Mouse (Mus musculus) stomach, embryonic 14.5 days (tissue): ENCODE results near the gene Trpc4ap. TPM values are rescaled to one million over a fixed set of nuclear protein-coding genes. Genes with fewer than 3 reads are reported as not detected.

ENCODE experiments used
- ATAC-seq: fragments of 200-750 bp; cut with Nextera tagmentation; 2 replicates; pipeline ENCODE4 v1.8.0; 2017; ENCODE audit warnings: low read depth, moderate TSS enrichment; ENCODE audit not compliant: insufficient number of reproducible peaks, insufficient read depth, low FRiP score
- H3K27ac ChIP-seq: fragments of 300-500 bp; sonication (generic); 2 replicates; pipeline ENCODE4 v1.5.1; 2014; ENCODE audit warnings: mild to moderate bottlenecking, low read length, moderate library complexity, mixed read lengths
- H3K27me3 ChIP-seq: fragments of 300-500 bp; sonication (generic); 2 replicates; pipeline ENCODE4 v1.6.1; 2014; ENCODE audit warnings: low read length, control low read depth, mixed read lengths; ENCODE audit not compliant: control insufficient read depth, insufficient read depth
- H3K36me3 ChIP-seq: fragments of 300-500 bp; sonication (generic); 2 replicates; pipeline ENCODE4 v1.6.1; 2014; ENCODE audit warnings: mild to moderate bottlenecking, control low read depth, low read length, moderate library complexity, mixed read lengths; ENCODE audit not compliant: control insufficient read depth, insufficient read depth
- H3K4me1 ChIP-seq: fragments of 300-500 bp; sonication (generic); 2 replicates; pipeline ENCODE4 v1.6.1; 2014; ENCODE audit warnings: low read length, control low read depth, mixed read lengths; ENCODE audit not compliant: control insufficient read depth, insufficient read depth
- H3K4me2 ChIP-seq: fragments of 300-500 bp; sonication (generic); replicated peaks from 2 replicates; pipeline ENCODE4 v1.6.1; 2014; ENCODE audit warnings: low read depth, low read length, control low read depth
- H3K4me3 ChIP-seq: fragments of 300-500 bp; sonication (generic); 2 replicates; pipeline ENCODE4 v1.5.1; 2014; ENCODE audit warnings: low read depth, low read length, control low read depth
- H3K9ac ChIP-seq: fragments of 300-500 bp; sonication (generic); replicated peaks from 2 replicates; pipeline ENCODE4 v1.6.1; 2014; ENCODE audit warnings: low read depth, mild to moderate bottlenecking, control low read depth, low read length, moderate library complexity, mixed read lengths
- H3K9me3 ChIP-seq: fragments of 300-500 bp; sonication (generic); 2 replicates; pipeline ENCODE4 v1.6.1; 2016; ENCODE audit warnings: low read depth, low read length, control low read depth; ENCODE audit not compliant: control insufficient read depth
- WGBS: fragments of 180-500 bp; shearing (Covaris S2); extraction: QIAGEN DNeasy Blood & Tissue Kit; methylation state at CpG from one replicate; pipeline ENCODE4 v1.1.7; 2014; 5-methylcytosine and 5-hydroxymethylcytosine counted together
- polyA plus RNA-seq: library from polyadenylated mRNA; unstranded; fragments of >200 nt; fragmentation: Nextera tagmentation; extraction: Ambion mirVana; gene quantifications from 2 replicates; pipeline ENCODE4 v1.2.1, GENCODE M21; 2014

The Trpc4ap gene
- polyA plus RNA-seq, 1 experiment from 2014 or later, result 137 TPM

DNA sequence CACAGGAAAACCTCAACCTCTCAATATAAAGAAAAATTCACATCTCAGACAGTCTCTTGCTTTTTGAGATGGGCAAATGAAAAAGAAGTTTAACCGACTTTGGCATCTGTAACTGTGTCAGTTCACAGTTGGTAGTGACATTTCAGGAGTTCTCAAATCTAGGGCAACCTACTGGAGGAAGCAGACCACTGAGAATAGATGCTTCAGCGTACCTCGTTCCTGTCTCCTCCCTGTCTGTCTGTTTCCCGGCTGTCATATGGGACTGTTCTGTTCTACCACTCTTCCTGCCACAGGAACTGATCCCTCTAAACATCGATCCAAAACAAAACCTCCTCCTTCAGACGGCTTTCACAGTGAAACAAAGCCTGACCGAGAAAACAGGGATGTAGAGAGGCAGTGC lies 46.4 kb downstream of the Trpc4ap start:
- Histone ChIP-seq H3K27ac (no peak overlapping the region), H3K36me3 (peaks cover 73% of the 10 kb centered on the region), H3K9ac (no peak overlapping the region), H3K4me1 (no peaks in the 10 kb centered on the region), H3K4me2 (no peak overlapping the region), H3K9me3 (no peaks in the 10 kb centered on the region), H3K4me3 (no peak overlapping the region), H3K27me3 (no peaks in the 10 kb centered on the region)
- ATAC-seq, result no peak
- 84% methylated on average over 7 of the region's 7 CpGs for WGBS

DNA sequence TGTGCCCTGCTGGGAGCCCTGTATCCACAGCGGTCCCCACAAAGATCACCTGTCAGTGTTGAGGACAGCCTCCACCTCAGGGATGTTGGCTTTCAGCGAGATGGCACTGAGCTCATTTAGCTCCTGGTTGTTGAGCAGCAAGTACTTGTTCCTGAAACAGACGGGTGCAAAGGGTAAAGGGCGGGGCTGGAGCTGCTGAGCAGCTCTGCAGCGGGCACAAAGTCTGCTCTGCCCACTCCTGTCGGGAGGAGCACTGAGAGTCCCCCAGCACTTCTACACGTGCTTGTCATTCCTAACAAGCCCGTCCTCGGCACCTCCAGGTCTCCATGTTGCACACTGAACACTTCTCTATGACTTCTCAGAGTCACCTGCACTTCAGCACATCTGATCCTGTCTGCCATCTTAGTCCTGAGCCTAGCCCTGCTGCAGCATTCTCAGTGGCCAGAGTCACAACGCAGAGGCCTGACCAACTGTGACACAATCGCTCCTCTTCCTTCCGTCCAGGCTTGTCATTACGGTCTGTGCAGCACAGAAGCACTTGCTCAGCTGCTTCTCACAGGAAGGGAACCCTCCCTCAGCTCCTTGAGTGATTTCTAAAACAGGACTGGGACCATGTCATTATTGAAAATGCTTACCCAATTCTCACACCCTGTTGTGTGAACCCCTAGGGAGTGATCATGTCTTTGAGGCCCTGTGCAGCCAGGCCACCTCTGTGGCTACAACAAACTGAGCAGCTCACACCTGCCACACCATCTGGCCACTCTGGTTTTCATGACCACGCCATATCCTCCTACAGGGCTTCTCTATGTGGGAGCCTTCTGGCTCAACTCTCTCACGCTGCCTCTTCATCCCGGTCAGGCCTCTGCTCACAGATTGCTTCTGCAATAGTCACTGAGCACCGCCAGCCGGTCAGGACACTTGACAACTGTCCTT lies 50.4 kb downstream of the Trpc4ap start:
- ATAC-seq, result no peak
- Histone ChIP-seq H3K9me3 (no peaks in the 10 kb centered on the region), H3K9ac (no peak overlapping the region), H3K27me3 (no peaks in the 10 kb centered on the region), H3K4me2 (no peak overlapping the region), H3K36me3 (peaks cover 83% of the 10 kb centered on the region), H3K4me1 (no peaks in the 10 kb centered on the region), H3K4me3 (no peak overlapping the region), H3K27ac (no peak overlapping the region)
- 83% methylated on average over 18 of the region's 18 CpGs for WGBS

DNA sequence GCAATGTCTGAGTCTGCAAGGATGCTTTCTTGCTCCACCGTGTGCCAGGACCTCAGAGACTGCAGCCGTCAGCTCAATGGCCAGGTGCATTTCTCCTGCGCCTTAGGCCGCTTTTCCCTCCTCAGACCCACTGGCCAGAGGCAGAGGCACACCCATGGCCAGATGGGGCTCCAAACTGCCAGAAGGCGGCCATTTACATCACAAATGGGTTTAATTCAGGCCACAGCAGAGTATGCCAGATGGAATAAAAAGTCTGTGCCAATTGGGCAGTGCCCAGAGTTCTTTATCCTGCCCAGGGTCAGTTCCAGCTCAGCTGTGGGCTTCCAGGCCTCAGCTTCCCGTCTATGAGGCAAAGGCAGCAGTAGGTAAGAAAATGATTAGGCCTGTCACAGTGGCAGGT lies 51.5 kb downstream of the Trpc4ap start:
- WGBS, result 95% methylated on average over 6 of the region's 6 CpGs
- ATAC-seq, result no peak
- Histone ChIP-seq H3K27ac (no peak overlapping the region), H3K9ac (no peak overlapping the region), H3K27me3 (no peaks in the 10 kb centered on the region), H3K9me3 (no peaks in the 10 kb centered on the region), H3K36me3 (peaks cover 87% of the 10 kb centered on the region), H3K4me2 (no peak overlapping the region), H3K4me1 (no peaks in the 10 kb centered on the region), H3K4me3 (no peak overlapping the region)

DNA sequence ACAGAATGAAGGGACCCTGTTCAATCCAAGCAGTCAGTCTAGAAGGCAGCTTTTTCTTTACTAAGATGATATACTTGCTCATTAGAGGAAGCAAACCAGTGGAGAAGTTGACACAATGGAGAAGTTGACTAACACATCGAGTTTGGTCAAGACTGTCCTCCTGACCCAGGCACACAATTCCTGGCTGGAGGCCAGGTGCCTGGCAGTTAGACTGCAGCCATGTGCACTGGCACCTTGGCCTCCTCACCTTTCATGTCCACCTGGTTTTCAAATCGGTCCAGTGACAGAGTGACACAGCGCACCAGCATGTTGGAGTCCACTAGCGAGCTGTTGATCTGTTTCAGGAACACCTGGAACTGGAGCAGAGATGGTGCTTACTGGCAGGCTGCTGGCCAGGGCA lies 54.8 kb downstream of the Trpc4ap start:
- 95% methylated on average over 4 of the region's 4 CpGs for WGBS
- H3K9ac ChIP-seq, result no peak overlapping the region
- H3K27ac ChIP-seq, result no peak overlapping the region
- no peak overlapping the region for H3K4me3 ChIP-seq
- peaks cover 83% of the 10 kb centered on the region for H3K36me3 ChIP-seq
- H3K4me1 ChIP-seq, result no peaks in the 10 kb centered on the region
- no peaks in the 10 kb centered on the region for H3K27me3 ChIP-seq
- H3K4me2 ChIP-seq, result no peak overlapping the region
- H3K9me3 ChIP-seq, result no peaks in the 10 kb centered on the region
- ATAC-seq, result no peak

DNA sequence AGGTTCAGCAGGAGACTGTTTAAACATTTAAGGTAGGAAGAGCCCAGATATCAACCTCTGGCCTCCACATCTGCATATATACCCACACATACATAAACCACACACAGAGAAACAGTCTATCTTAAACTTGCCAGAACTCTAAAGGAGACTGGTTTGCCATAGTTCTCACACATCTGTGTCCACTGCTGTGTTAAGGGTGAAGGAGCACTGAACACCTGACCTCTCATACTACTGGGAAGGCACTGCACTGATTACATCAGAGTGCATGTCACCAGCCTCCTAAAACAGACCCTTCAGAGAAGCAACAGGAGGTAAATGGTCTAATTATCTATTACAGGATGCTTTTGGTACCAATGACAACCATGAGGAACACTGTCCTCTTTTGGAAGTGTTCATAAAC lies 55.3 kb downstream of the Trpc4ap start:
- Histone ChIP-seq H3K27ac (no peak overlapping the region), H3K4me1 (no peaks in the 10 kb centered on the region), H3K27me3 (peaks cover 4% of the 10 kb centered on the region; the same call in 1 of the 2 replicates), H3K4me2 (no peak overlapping the region), H3K36me3 (peaks cover 79% of the 10 kb centered on the region), H3K4me3 (no peak overlapping the region), H3K9me3 (no peaks in the 10 kb centered on the region), H3K9ac (no peak overlapping the region)
- no peak for ATAC-seq

DNA sequence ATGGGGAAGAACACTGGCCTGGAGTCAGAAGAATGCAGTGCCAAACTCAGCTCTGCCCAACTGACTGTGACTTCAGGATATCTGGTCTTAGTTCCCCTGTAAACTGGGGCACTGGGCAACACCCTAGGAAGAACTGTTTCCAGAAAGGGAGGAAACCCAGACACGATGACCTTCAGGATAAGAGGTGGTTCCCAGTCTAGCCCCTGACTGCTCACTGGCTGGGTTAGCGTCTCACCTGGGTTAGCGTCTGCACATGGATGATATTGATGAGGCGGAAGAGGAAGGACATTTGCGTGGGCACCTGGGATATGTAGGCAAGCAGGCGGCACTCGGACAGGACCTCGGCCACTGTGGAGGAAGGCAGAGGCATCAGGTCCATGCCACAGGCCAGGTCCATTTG lies 56.2 kb downstream of the Trpc4ap start:
- H3K27ac ChIP-seq, result no peak overlapping the region
- H3K9me3 ChIP-seq, result no peaks in the 10 kb centered on the region
- no peak for ATAC-seq
- no peak overlapping the region for H3K4me3 ChIP-seq
- no peaks in the 10 kb centered on the region for H3K4me1 ChIP-seq
- H3K36me3 ChIP-seq, result peaks cover 70% of the 10 kb centered on the region
- no peak overlapping the region for H3K9ac ChIP-seq
- H3K4me2 ChIP-seq, result no peak overlapping the region
- WGBS, result 91% methylated on average over 8 of the region's 8 CpGs
- peaks cover 12% of the 10 kb centered on the region for H3K27me3 ChIP-seq

DNA sequence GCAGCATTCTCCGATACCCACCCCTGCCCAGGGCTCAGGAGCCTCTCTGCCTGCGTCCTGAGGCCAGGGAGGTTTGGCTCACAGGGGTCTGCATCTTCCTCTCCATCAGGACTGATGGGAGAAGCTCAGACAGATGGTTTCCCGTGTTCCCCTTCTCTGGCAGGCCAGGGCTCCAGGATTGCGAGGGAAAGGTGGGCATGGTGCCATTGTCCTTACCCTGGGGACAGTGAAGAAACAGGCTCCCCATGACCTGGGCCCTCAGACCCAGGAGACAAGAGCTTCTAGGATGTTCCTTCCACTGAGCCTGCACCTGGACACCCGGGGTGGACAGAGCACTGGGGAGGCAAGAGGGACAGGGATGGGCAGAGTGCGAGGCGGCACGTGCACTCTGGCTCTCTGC lies 57.6 kb downstream of the Trpc4ap start:
- Histone ChIP-seq H3K9ac (no peak overlapping the region), H3K4me3 (no peak overlapping the region), H3K4me1 (peaks cover 1% of the 10 kb centered on the region; the same call in 1 of the 2 replicates), H3K9me3 (no peaks in the 10 kb centered on the region), H3K27ac (no peak overlapping the region), H3K27me3 (peaks cover 16% of the 10 kb centered on the region), H3K4me2 (no peak overlapping the region), H3K36me3 (peaks cover 56% of the 10 kb centered on the region)
- 94% methylated on average over 8 of the region's 8 CpGs for WGBS
- no peak for ATAC-seq

DNA sequence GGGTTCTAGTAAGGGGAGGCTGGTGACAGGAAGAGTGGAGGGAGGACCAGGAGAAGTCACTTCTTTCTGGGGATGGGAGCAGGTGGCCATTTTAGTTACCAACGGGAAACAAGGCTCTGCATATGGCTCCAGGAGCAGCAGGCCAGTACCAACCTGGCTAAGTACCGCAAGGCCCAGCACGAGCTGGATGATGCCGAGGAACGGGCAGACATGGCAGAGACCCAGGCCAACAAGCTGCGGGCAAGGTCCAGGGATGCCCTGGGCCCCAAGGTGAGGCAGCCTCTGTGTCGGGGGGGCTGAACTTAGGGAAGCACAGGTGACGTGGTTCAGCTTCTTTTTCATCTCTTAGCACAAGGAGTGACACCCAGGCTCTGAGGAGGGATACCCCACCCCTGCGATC lies 58.5 kb downstream of the Trpc4ap start:
- no peak overlapping the region for H3K9ac ChIP-seq
- no peak overlapping the region for H3K27ac ChIP-seq
- H3K9me3 ChIP-seq, result no peaks in the 10 kb centered on the region
- no peak for ATAC-seq
- H3K27me3 ChIP-seq, result peaks cover 17% of the 10 kb centered on the region
- no peak overlapping the region for H3K4me2 ChIP-seq
- peaks cover 50% of the 10 kb centered on the region for H3K36me3 ChIP-seq
- peaks cover 6% of the 10 kb centered on the region; the same call in 1 of the 2 replicates for H3K4me1 ChIP-seq
- WGBS, result 93% methylated on average over 9 of the region's 9 CpGs
- H3K4me3 ChIP-seq, result no peak overlapping the region
